Mouse (Mus musculus) CH12.LX (cell line): ENCODE results near the gene 2210016L21Rik.

Experiments
- CTCF ChIP-seq, 2 experiments: IDR thresholded peaks in 1 of 2; conservative IDR thresholded peaks in 1 of 2; 2 replicates each; pipeline ENCODE4 v1.5.1; 2011 to 2012; ENCODE audit warnings: low read depth in 2 of 2, low read length in 2 of 2, improper control_type of control experiment in 1 of 2, inconsistent platforms in 1 of 2, mild to moderate bottlenecking in 1 of 2, moderate library complexity in 1 of 2
- MAX ChIP-seq: IDR thresholded peaks from 2 replicates; pipeline ENCODE4 v1.6.1; 2011; ENCODE audit warnings: low read length, improper control_type of control experiment
- SIN3A ChIP-seq: IDR thresholded peaks from 2 replicates; pipeline ENCODE4 v1.6.1; 2012; ENCODE audit warnings: low read length, improper control_type of control experiment, inconsistent platforms
- ZMIZ1 ChIP-seq: IDR thresholded peaks from 2 replicates; pipeline ENCODE4 v1.6.1; 2012; ENCODE audit warnings: low read depth, mild to moderate bottlenecking, inconsistent platforms, low read length, improper control_type of control experiment

DNA sequence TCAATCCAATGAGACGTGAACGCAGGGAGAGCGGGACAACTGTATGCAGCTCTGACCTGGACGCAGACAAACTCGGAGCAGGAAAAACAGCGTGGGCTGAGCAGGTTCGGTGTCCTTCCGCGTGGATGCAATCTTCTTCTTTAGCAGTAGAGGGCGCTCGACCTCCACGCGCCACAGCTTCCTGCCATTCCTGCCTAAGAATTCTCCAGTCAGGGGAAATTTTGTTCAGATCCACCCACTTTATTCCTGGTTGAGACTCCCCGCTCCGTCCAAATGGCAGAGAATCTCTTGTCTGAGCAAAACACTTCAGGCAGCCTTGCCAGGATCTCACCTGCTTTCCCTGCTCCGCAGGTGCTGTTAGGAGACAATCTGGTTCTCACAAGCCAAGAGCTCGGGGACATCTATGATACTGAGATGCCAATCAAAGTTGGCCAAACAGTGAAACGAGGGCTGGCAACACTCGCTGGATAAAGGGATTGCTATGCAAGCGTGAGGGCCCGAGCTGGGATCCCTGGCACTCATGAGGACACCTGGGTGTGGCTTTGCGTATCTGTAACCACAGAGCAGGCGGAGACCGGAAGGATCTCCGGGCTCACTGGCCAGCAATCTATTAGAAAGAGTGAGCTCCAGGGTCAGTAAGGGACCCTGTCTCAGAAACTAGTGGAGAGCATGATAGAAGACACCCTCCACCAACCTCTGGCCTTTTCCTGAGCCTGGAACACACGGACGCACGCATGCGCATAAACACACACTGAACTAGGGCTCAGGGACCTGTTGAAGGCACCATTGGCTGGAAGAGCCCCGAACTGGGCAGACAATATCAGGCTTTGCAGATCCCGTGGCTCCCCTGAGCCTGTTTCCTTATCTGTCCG lies 37.5 kb downstream of the 2210016L21Rik start:
- TF ChIP-seq CTCF (conservative IDR thresholded peaks at IDR 0.05 in 1 of 2, IDR thresholded peaks at IDR 0.05 in 1 of 2; ENCODE audit: low read depth in 2 of 2, low read length in 2 of 2) = peak; percentile 88 to 96
- TF ChIP-seq SIN3A = no peak
- TF ChIP-seq MAX = no peak
- no peak for TF ChIP-seq ZMIZ1
